Mouse (Mus musculus) heart, embryonic 13.5 days (tissue): ENCODE measurements at regions not wholly inside any gene's neighbourhood (a gene's known extent, or its start where the extent isn't known, plus 50 kb on each side); places are given as distances from the start of the nearest gene placed in this dataset.

ENCODE experiments used
- ATAC-seq: fragments of 200-750 bp; cut with Nextera tagmentation; 2 replicates; pipeline ENCODE4 v1.8.0; 2017; ENCODE audit warnings: moderate TSS enrichment; ENCODE audit not compliant: insufficient number of reproducible peaks, low FRiP score, low TSS enrichment; ENCODE audit errors: extremely low read depth
- H3K27ac ChIP-seq: fragments of 300-500 bp; sonication (generic); replicated peaks from 2 replicates; pipeline ENCODE4 v1.5.1; 2015; ENCODE audit warnings: moderate library complexity, mild to moderate bottlenecking, inconsistent platforms
- H3K27me3 ChIP-seq: fragments of 300-500 bp; sonication (generic); replicated peaks from 2 replicates; pipeline ENCODE4 v1.6.1; 2015; ENCODE audit warnings: mild to moderate bottlenecking, inconsistent platforms
- H3K36me3 ChIP-seq: fragments of 300-500 bp; sonication (generic); 2 replicates; pipeline ENCODE4 v1.6.1; 2015; ENCODE audit warnings: mild to moderate bottlenecking, inconsistent platforms
- H3K4me1 ChIP-seq: fragments of 300-500 bp; sonication (generic); 2 replicates; pipeline ENCODE4 v1.6.1; 2015; ENCODE audit warnings: inconsistent platforms
- H3K4me2 ChIP-seq: fragments of 300-500 bp; sonication (generic); 2 replicates; pipeline ENCODE4 v1.6.1; 2015; ENCODE audit warnings: inconsistent platforms, mild to moderate bottlenecking, moderate library complexity
- H3K4me3 ChIP-seq: fragments of 300-500 bp; sonication (generic); 2 replicates; pipeline ENCODE4 v1.5.1; 2015; ENCODE audit warnings: moderate library complexity, mild to moderate bottlenecking, inconsistent platforms
- H3K9ac ChIP-seq: fragments of 300-500 bp; sonication (generic); 2 replicates; pipeline ENCODE4 v1.6.1; 2015; ENCODE audit warnings: inconsistent platforms, mild to moderate bottlenecking, moderate library complexity
- H3K9me3 ChIP-seq: fragments of 300-500 bp; sonication (generic); 2 replicates; pipeline ENCODE4 v1.6.1; 2016; ENCODE audit warnings: inconsistent platforms
- WGBS: fragments of 180-500 bp; shearing (Covaris S2); methylation state at CpG from one replicate; pipeline ENCODE4 v1.1.7; 2015; ENCODE audit warnings: mixed read lengths; 5-methylcytosine and 5-hydroxymethylcytosine counted together

DNA sequence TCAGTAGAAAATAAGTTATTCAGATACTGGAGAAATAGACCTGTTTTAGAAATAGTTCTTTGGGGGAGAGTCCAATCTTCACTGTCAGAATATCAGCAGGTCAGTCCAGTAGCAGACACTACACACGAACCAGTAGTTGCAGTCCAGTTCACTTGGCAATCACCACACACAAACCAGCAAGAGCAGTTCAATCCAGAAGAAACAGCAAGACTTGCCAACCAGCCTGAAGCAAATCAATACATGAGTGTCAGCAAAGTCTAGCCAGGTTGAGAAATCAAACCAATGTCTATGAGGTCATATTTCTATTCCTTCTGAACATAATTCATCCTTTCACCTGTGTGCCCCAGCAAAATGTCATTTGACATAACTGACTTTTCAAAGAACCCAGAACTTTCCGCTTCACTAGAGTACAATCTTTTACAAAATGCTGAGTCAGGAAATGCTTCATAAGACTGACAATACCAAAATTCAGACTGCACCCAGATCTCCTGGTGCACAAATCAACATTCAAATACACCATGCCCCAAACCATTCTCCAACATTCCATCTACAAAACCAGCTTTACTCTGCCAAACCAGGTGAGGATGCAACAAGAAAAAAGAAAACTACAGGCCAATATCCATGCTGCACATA is 76.6 kb upstream of the Fhl2 start:
- 80% methylated on average over 2 of the region's 2 CpGs for WGBS
- Histone ChIP-seq H3K9me3 (no peaks in the 10 kb centered on the region), H3K36me3 (no peaks in the 10 kb centered on the region), H3K4me3 (no peak overlapping the region), H3K9ac (no peak overlapping the region), H3K4me1 (no peaks in the 10 kb centered on the region), H3K27me3 (no peaks in the 10 kb centered on the region), H3K27ac (no peak overlapping the region), H3K4me2 (no peak overlapping the region)
- ATAC-seq, result no peak

DNA sequence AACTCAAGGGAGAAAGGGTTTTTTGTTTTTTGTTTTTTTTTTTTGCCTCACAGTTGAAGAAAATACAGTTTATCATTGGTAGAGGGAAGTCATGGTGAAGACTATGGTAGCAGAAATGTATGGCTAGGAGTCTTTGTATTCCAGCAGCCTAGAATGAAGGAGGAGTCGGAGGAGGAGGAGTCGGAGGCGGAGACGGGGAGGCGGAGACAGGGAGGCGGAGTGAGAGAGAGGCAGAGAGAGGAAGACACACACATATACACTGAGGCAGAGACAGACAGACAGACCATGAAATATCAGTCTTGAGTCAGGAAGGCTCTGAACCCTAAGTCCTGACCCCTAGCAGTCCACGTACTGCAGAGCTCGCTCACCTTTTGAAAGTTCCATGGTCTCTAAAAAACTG is 95.0 kb upstream of the Fhl2 start:
- H3K4me1 ChIP-seq, result no peaks in the 10 kb centered on the region
- H3K27ac ChIP-seq, result no peak overlapping the region
- 76% methylated on average over 8 of the region's 8 CpGs for WGBS
- H3K4me3 ChIP-seq, result no peak overlapping the region
- 0 out of 2 replicates have a peak, but pooled peaks cover 6% of the 10 kb centered on the region for H3K9me3 ChIP-seq
- H3K27me3 ChIP-seq, result no peaks in the 10 kb centered on the region
- H3K9ac ChIP-seq, result no peak overlapping the region
- no peak overlapping the region for H3K4me2 ChIP-seq
- H3K36me3 ChIP-seq, result no peaks in the 10 kb centered on the region
- ATAC-seq, result no peak

DNA sequence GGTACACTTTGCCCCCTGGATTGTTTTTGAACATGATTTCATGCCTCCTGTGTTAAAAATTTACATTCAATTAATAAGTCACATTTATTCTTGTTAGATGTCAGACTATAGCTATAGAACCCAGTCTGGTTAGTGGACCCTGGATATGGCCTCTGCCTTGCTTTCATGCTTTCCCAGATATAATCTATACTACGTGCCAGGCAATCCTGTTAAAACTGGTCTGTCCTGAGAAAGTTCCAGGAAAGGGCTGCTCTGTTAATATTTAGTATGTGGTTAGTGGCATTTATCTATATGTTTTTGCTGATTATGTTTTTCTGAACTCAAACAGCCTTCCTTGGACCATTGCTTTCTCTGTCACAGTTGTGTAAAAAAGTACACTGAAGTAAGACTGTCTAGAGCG is 95.8 kb upstream of the Fhl2 start:
- Histone ChIP-seq H3K4me1 (no peaks in the 10 kb centered on the region), H3K27me3 (0 out of 2 replicates have a peak, but pooled peaks cover 2% of the 10 kb centered on the region), H3K36me3 (no peaks in the 10 kb centered on the region), H3K4me3 (no peak overlapping the region), H3K9me3 (0 out of 2 replicates have a peak, but pooled peaks cover 6% of the 10 kb centered on the region), H3K4me2 (no peak overlapping the region), H3K27ac (no peak overlapping the region), H3K9ac (no peak overlapping the region)
- WGBS, result 80% methylated on average over 2 of the region's 2 CpGs
- no peak for ATAC-seq

DNA sequence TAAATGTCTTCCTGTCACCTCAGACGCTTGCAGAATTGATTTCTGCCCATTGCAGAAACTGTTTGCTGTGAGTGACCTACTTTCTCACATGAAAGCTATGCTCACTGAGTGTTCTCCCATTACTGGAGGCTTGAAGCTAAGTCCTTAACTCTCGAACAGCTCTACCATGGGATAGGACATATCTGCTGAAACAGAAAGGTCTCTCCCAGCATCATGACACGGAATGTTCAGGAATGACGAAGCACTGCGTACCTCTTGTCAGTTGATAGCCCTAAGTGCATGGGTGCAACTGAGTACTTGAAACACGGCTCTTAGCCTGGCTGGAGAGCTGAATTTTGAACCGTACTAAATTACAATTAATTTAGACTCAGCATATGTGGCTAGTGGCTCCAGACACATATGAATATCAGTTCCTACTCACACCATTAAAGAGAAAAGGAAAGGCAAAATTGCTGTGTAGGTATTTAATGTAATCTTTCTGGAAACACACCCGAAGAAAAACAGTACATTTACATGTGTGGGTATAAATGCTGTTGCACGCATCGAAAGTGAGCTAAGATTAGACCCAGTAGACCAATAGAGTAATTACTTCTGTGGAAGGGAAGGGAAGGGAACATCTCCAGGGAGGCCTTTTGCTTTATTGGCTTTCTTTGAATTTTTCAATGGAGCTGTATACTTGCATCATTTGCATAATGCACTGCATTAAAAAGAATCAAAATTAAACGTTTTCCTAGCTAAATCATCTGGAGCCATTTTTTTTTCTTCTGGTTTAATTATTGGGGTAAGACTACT is 97.6 kb upstream of the Fhl2 start:
- Histone ChIP-seq H3K4me2 (no peak overlapping the region), H3K27ac (no peak overlapping the region), H3K27me3 (0 out of 2 replicates have a peak, but pooled peaks cover 2% of the 10 kb centered on the region), H3K36me3 (no peaks in the 10 kb centered on the region), H3K4me1 (no peaks in the 10 kb centered on the region), H3K4me3 (no peak overlapping the region), H3K9me3 (no peaks in the 10 kb centered on the region), H3K9ac (no peak overlapping the region)
- ATAC-seq, result no peak
- WGBS, result 73% methylated on average over 11 of the region's 11 CpGs

DNA sequence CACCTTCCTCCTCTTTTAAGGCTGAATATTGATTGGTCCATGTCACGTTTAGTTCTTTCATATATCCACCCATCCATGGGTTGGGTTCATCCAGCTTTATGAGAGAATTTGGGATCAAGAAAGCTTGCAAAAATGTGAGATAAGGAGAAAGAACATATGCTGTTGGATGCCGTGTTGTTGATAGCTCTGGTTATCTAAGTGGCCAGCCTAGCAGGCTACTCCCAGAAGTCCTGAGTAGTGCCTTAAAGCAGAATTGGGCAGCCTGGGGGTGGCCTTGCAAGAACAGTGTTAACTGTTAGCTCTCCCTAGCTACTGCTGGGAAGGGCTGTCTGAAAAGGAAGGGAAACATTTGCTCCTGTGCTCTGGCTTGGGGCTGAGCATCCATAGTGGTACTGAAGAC is 100.8 kb upstream of the Fhl2 start:
- Histone ChIP-seq H3K4me2 (no peak overlapping the region), H3K9me3 (no peaks in the 10 kb centered on the region), H3K4me3 (no peak overlapping the region), H3K27ac (no peak overlapping the region), H3K4me1 (peaks cover 14% of the 10 kb centered on the region; the same call in 1 of the 2 replicates), H3K27me3 (0 out of 2 replicates have a peak, but pooled peaks cover 2% of the 10 kb centered on the region), H3K9ac (no peak overlapping the region), H3K36me3 (no peaks in the 10 kb centered on the region)
- ATAC-seq, result no peak
- WGBS, result 39% methylated on average over 2 of the region's 2 CpGs

DNA sequence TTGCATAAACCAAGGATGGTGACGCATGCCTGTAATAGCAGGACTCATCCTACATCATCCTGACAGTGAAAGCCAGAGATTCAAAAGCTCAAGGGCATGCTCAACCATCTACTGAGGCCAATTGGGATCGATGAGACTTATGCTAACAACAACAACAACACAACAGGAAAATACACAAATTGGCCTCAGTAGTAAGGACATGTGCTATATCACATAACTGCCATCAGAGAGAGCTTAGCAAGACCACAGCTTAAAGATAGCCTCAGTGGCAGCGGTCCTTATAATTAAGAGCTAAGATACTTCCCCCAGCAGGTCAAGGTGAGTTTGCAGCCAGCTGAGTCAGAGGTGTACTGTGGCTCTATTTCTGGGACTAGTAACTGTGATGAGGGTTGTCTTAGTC is 102.0 kb upstream of the Fhl2 start:
- no peak overlapping the region for H3K9ac ChIP-seq
- no peaks in the 10 kb centered on the region for H3K9me3 ChIP-seq
- 0 out of 2 replicates have a peak, but pooled peaks cover 2% of the 10 kb centered on the region for H3K27me3 ChIP-seq
- no peaks in the 10 kb centered on the region for H3K36me3 ChIP-seq
- no peak overlapping the region for H3K4me2 ChIP-seq
- H3K27ac ChIP-seq, result no peak overlapping the region
- H3K4me1 ChIP-seq, result peaks cover 19% of the 10 kb centered on the region; the same call in 1 of the 2 replicates
- H3K4me3 ChIP-seq, result no peak overlapping the region
- ATAC-seq, result no peak
- 77% methylated on average over 3 of the region's 3 CpGs for WGBS

DNA sequence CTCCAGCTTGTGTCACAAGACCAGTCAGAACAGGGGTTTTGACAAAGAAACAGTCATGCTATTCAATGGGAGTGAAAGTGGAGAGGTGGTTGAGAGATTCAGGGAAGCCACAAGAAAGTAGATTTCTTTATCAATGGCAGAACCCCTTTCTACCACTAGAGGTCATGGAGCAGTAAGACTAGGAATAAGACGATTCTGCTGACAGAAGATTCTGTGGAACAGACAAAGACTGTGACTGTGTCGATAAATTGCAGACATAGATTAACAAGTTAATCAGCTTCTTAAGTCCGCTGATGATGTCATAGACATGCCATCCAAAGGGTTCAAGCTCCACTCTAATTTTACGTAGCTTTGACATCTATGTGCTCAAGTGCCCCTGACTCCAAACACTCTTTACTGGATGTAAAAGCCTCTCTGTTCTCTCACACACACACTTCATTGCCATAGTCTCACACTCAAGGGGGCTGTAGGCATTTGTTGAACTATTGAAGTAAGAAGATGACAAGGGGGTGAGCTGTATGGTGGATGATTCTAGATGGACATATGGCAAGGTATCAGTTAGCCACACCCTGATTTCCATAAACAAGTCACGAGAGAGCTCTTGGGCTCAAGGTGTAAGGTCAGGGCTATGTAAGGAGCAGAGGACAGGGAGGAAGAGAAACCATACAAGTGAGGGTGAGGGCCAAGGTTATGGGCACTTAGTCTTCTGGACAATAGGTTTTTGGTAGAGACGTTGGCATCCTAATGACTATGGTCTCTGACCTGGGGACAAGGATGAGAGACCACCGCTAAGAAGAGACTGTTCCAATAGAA is 102.9 kb upstream of the Fhl2 start:
- ATAC-seq, result no peak
- H3K4me3 ChIP-seq, result no peak overlapping the region
- H3K27me3 ChIP-seq, result 0 out of 2 replicates have a peak, but pooled peaks cover 2% of the 10 kb centered on the region
- 46% methylated on average over 7 of the region's 7 CpGs for WGBS
- H3K4me2 ChIP-seq, result no peak overlapping the region
- no peak overlapping the region for H3K27ac ChIP-seq
- H3K9ac ChIP-seq, result no peak overlapping the region
- no peaks in the 10 kb centered on the region for H3K9me3 ChIP-seq
- peaks cover 19% of the 10 kb centered on the region; the same call in 1 of the 2 replicates for H3K4me1 ChIP-seq
- no peaks in the 10 kb centered on the region for H3K36me3 ChIP-seq

DNA sequence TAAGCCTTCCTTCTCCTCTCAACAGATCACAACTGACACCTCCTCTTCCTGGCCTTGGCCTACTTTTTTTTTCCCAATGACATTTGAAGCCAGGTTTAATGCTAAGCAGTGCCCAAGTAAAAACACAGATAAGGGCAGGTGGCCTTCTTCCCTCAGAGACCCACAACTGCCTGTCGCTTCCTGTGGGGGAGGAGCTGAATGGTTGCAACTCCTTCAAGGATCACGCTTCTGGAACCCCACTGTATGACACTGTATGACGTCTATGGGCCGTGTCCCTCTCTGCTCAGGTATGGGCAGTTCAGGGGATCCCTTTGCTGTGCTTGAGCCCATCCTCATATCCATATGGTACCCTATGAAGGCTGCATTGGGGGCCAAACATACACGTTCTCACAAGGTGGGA is 103.9 kb upstream of the Fhl2 start:
- Histone ChIP-seq H3K4me2 (no peak overlapping the region), H3K27ac (no peak overlapping the region), H3K4me1 (peaks cover 19% of the 10 kb centered on the region; the same call in 1 of the 2 replicates), H3K9me3 (no peaks in the 10 kb centered on the region), H3K36me3 (no peaks in the 10 kb centered on the region), H3K9ac (no peak overlapping the region), H3K4me3 (no peak overlapping the region), H3K27me3 (0 out of 2 replicates have a peak, but pooled peaks cover 2% of the 10 kb centered on the region)
- ATAC-seq, result no peak
- WGBS, result 63% methylated on average over 5 of the region's 5 CpGs

DNA sequence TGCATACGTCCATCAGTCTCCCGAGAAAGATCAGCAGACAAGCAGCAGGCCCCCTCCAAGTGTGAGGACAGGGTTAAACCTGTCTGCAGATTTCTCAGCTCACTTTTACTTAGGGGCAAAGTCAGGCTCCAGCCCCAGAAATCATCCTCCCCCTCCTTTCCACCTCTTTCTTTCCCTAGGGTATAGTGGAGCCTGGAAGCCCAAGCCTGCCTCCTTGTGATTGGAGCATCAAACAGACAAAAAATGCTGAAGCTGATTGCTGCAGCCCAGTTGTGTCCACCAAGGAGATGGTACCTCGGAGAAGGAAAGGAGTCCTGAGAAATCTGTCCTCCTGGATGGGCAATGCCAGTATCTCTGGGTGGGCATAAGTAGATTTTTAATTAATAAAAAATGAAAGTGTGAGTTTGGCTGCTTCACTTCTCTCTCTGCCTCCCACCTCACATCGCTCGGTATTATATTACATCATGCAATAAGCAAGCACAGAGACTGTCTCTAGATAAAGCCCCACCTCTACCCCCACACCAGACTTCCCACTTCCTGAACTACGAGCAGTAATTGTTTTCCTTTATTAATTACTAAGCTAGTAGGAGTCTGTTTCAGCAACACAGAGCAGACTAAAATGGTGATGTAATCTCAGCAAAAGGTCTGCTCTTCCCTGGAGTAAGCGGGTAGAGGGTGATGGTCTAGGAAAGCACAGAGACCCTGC is 105.2 kb upstream of the Fhl2 start:
- Histone ChIP-seq H3K9ac (no peak overlapping the region), H3K36me3 (no peaks in the 10 kb centered on the region), H3K27ac (no peak overlapping the region), H3K27me3 (0 out of 2 replicates have a peak, but pooled peaks cover under 1% of the 10 kb centered on the region), H3K4me2 (no peak overlapping the region), H3K4me3 (no peak overlapping the region), H3K4me1 (peaks cover 22% of the 10 kb centered on the region), H3K9me3 (no peaks in the 10 kb centered on the region)
- no peak for ATAC-seq
- 64% methylated on average over 7 of the region's 7 CpGs for WGBS

DNA sequence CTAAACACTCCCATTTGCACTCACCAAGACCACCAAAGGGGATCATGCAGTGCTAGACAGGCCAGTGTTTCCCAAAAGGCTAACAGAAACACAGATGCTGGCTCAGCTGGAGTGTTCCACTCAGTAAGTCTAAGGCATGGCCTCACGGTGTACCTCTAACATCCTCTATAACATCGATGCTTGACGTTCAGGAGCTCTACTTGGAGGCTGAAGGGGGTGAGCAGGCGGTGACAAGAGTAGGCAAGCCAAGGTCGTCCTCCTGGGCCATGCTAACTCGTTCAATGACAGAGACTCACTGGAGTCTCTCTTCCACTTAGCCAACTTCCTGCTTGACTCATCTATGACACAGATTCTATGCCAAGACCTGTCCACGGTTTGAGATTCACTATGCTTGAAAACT is 105.9 kb upstream of the Fhl2 start:
- ATAC-seq, result no peak
- H3K36me3 ChIP-seq, result no peaks in the 10 kb centered on the region
- 41% methylated on average over 7 of the region's 7 CpGs for WGBS

More for the DNA sequence above, 105.9 kb upstream of the Fhl2 start:
- Histone ChIP-seq H3K9me3 (no peaks in the 10 kb centered on the region), H3K9ac (no peak overlapping the region), H3K4me1 (peaks cover 25% of the 10 kb centered on the region), H3K27ac (no peak overlapping the region), H3K4me3 (no peak overlapping the region), H3K27me3 (no peaks in the 10 kb centered on the region), H3K4me2 (no peak overlapping the region)
